Mouse (Mus musculus): Measurements from ENCODE around the gene Fam155a. TPM values are rescaled to one million over a fixed set of nuclear protein-coding genes. Genes with fewer than 3 reads are reported as not detected.
A peak's percentile ranks its signal among the peaks of the same experiment; 100 is the strongest.

The Fam155a gene
- total and polyA plus RNA-seq, 2 experiments from 2014 or later: 0.04 to 1.4 TPM

DNA sequence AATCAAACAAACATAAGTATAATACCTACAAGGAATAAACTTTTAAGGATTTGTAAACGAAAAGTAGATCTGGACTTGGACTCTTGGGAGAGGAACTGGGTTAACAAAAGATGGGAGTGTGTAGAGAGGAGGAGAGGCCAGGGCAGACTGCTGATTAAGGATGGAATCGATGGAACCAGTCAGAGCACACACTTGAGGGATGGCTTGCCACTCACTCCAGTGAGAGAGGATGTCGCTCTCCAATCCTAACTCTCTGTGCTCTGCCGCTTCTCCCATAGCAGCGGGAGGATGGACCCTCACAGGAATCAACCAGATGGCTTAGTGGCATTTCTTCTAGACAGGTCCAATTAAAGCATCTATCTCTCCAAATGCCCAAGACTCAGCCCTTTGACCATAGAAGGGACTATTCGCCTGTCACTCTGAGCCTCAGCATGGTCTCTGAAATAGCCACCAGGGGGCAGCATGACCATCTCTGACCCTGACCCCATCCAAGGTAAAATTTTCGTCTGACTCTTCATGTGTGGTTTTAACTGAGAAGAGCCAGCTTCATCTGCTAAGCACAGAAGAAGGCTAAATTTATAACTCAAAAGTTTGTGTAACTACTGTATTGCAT lies 422.3 kb downstream of the Fam155a start:
- ATAC-seq (ENCODE audit: insufficient read depth, low read depth): no peak
- peak; percentile 21 for DNase-seq (ENCODE audit: low spot score)

GRCm38 (mm10) chr8:9347163-9347562 lies 423.8 kb downstream of the Fam155a start:
- Histone ChIP-seq H3K27ac (ENCODE audit: low read depth) (no peak overlapping the region), H3K27me3 (ENCODE audit: control insufficient read depth, insufficient read depth, low read length) (no peaks in the 10 kb centered on the region), H3K36me3 (replicated peaks; ENCODE audit: control insufficient read depth, insufficient read depth, low read length) (no peaks in the 10 kb centered on the region), H3K4me2 (ENCODE audit: low read depth, low read length) (no peak overlapping the region), H3K4me1 (ENCODE audit: control insufficient read depth, insufficient read depth) (no peaks in the 10 kb centered on the region), H3K9ac (replicated peaks; ENCODE audit: low read depth, low read length) (no peak overlapping the region), H3K9me3 (replicated peaks; ENCODE audit: control insufficient read depth, low read length) (no peaks in the 10 kb centered on the region), H3K4me3 (ENCODE audit: low read depth, low read length) (no peak overlapping the region)
- TF ChIP-seq CTCF (IDR thresholded peaks at IDR 0.05; ENCODE audit: low read depth): no peak
- TF ChIP-seq EP300 (IDR thresholded peaks at IDR 0.05; ENCODE audit: low read depth): no peak
- WGBS: 64% methylated on average over 4 of the region's 4 CpGs
- no peak for ATAC-seq (ENCODE audit: insufficient read depth, low read depth)
- DNase-seq (ENCODE audit: low spot score): no peak

More for the DNA sequence above, 422.3 kb downstream of the Fam155a start:
- H3K27ac ChIP-seq (ENCODE audit: low read depth): no peak overlapping the region
- TF ChIP-seq EP300 (IDR thresholded peaks at IDR 0.05; ENCODE audit: low read depth): no peak
- TF ChIP-seq CTCF (IDR thresholded peaks at IDR 0.05; ENCODE audit: low read depth): peak; percentile 64
- no peaks in the 10 kb centered on the region for H3K27me3 ChIP-seq (ENCODE audit: control insufficient read depth, insufficient read depth, low read length)
- H3K4me3 ChIP-seq (ENCODE audit: low read depth, low read length): no peak overlapping the region
- H3K9me3 ChIP-seq (replicated peaks; ENCODE audit: control insufficient read depth, low read length): no peaks in the 10 kb centered on the region
- 48% methylated on average over 7 of the region's 7 CpGs for WGBS
- no peaks in the 10 kb centered on the region for H3K4me1 ChIP-seq (ENCODE audit: control insufficient read depth, insufficient read depth)
- no peak overlapping the region for H3K4me2 ChIP-seq (ENCODE audit: low read depth, low read length)
- H3K9ac ChIP-seq (replicated peaks; ENCODE audit: low read depth, low read length): no peak overlapping the region
- no peaks in the 10 kb centered on the region for H3K36me3 ChIP-seq (replicated peaks; ENCODE audit: control insufficient read depth, insufficient read depth, low read length)

GRCm38 (mm10) chr8:9344136-9344535 lies 426.8 kb downstream of the Fam155a start:
- Histone ChIP-seq H3K27ac (ENCODE audit: low read depth) (no peak overlapping the region), H3K4me3 (ENCODE audit: low read depth, low read length) (no peak overlapping the region), H3K4me2 (ENCODE audit: low read depth, low read length) (no peak overlapping the region), H3K36me3 (replicated peaks; ENCODE audit: control insufficient read depth, insufficient read depth, low read length) (no peaks in the 10 kb centered on the region), H3K9ac (replicated peaks; ENCODE audit: low read depth, low read length) (no peak overlapping the region), H3K9me3 (replicated peaks; ENCODE audit: control insufficient read depth, low read length) (no peaks in the 10 kb centered on the region), H3K4me1 (ENCODE audit: control insufficient read depth, insufficient read depth) (no peaks in the 10 kb centered on the region), H3K27me3 (ENCODE audit: control insufficient read depth, insufficient read depth, low read length) (no peaks in the 10 kb centered on the region)
- no peak for DNase-seq (ENCODE audit: low spot score)
- ATAC-seq (ENCODE audit: insufficient read depth, low read depth): no peak
- TF ChIP-seq EP300 (IDR thresholded peaks at IDR 0.05; ENCODE audit: low read depth) (no peak), CTCF (IDR thresholded peaks at IDR 0.05; ENCODE audit: low read depth) (no peak)
- WGBS: 70% methylated on average over 4 of the region's 4 CpGs

DNA sequence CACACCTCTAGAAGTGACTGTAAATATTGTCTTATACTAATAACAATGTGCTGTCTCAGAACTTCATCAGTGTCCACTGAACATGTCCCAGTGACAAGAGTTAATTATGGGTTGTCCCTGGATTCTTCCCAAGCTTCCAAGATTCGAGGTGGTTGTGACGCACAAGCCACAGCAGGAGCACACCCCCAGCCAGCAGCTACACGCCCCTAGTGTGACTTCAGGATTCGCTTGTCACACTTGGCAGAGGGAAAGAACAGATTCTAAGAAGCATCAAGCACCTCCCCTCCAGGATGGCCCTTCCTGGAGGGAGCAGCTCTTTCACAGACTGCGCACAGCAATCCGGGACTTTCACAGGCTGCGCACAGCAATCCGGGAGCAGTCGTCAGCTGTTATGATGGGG lies 428.0 kb downstream of the Fam155a start:
- TF ChIP-seq EP300 (IDR thresholded peaks at IDR 0.05; ENCODE audit: low read depth): no peak
- no peak for TF ChIP-seq CTCF (IDR thresholded peaks at IDR 0.05; ENCODE audit: low read depth)
- Histone ChIP-seq H3K9me3 (replicated peaks; ENCODE audit: control insufficient read depth, low read length) (no peaks in the 10 kb centered on the region), H3K36me3 (replicated peaks; ENCODE audit: control insufficient read depth, insufficient read depth, low read length) (no peaks in the 10 kb centered on the region), H3K9ac (replicated peaks; ENCODE audit: low read depth, low read length) (no peak overlapping the region), H3K27ac (ENCODE audit: low read depth) (no peak overlapping the region), H3K4me2 (ENCODE audit: low read depth, low read length) (no peak overlapping the region), H3K4me1 (ENCODE audit: control insufficient read depth, insufficient read depth) (no peaks in the 10 kb centered on the region), H3K27me3 (ENCODE audit: control insufficient read depth, insufficient read depth, low read length) (no peaks in the 10 kb centered on the region), H3K4me3 (ENCODE audit: low read depth, low read length) (no peak overlapping the region)
- ATAC-seq (ENCODE audit: insufficient read depth, low read depth) (no peak), DNase-seq (ENCODE audit: low spot score) (no peak)
- 63% methylated on average over 9 of the region's 9 CpGs for WGBS

DNA sequence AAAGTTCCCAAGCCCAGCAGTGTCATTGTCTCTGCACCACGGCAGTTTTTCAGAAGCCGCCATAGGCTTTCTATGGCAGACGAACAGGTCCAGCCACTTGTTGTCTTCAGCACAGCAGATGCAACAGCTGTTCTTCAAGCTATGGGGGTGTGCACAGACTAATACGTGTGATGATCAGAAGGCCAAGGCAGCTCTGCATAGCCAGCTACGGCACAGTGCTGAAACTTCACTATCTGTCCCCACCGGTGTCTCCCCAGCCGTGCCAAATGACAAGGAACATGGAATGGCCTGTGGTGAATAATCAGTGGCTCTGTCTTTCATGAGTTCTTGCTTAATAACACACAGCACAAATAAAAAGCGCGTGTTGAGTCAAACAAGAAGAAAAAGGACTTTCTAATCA lies 428.4 kb downstream of the Fam155a start:
- Histone ChIP-seq H3K9me3 (replicated peaks; ENCODE audit: control insufficient read depth, low read length) (no peaks in the 10 kb centered on the region), H3K4me3 (ENCODE audit: low read depth, low read length) (no peak overlapping the region), H3K4me2 (ENCODE audit: low read depth, low read length) (no peak overlapping the region), H3K9ac (replicated peaks; ENCODE audit: low read depth, low read length) (no peak overlapping the region), H3K36me3 (replicated peaks; ENCODE audit: control insufficient read depth, insufficient read depth, low read length) (no peaks in the 10 kb centered on the region), H3K27me3 (ENCODE audit: control insufficient read depth, insufficient read depth, low read length) (no peaks in the 10 kb centered on the region), H3K4me1 (ENCODE audit: control insufficient read depth, insufficient read depth) (no peaks in the 10 kb centered on the region), H3K27ac (ENCODE audit: low read depth) (no peak overlapping the region)
- ATAC-seq (ENCODE audit: insufficient read depth, low read depth) (no peak), DNase-seq (ENCODE audit: low spot score) (no peak)
- TF ChIP-seq EP300 (IDR thresholded peaks at IDR 0.05; ENCODE audit: low read depth) (no peak), CTCF (IDR thresholded peaks at IDR 0.05; ENCODE audit: low read depth) (no peak)
- 75% methylated on average over 9 of the region's 9 CpGs for WGBS

DNA sequence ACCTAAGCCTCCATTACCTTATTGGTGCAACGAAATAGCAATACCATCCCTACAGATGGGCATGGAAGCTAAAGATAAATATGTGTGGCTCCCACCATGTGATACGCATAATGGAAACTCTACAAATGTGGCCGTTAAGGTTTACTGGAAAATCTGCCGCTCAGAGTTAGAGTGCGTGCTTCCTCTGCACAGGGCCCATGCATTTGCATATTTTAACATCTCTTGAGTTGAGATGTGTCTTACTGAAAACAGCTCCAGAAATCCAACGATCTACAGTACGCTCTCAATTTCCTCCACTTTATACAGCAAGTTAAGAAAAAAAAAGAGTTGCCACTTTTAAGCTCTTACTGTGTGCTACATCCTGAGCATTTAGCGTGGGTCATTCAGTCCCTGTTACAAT lies 433.1 kb downstream of the Fam155a start:
- Histone ChIP-seq H3K27ac (ENCODE audit: low read depth) (no peak overlapping the region), H3K9me3 (replicated peaks; ENCODE audit: control insufficient read depth, low read length) (no peaks in the 10 kb centered on the region), H3K36me3 (replicated peaks; ENCODE audit: control insufficient read depth, insufficient read depth, low read length) (no peaks in the 10 kb centered on the region), H3K4me1 (ENCODE audit: control insufficient read depth, insufficient read depth) (peaks cover 2% of the 10 kb centered on the region; the same call in 1 of the 2 replicates), H3K4me2 (ENCODE audit: low read depth, low read length) (no peak overlapping the region), H3K4me3 (ENCODE audit: low read depth, low read length) (no peak overlapping the region), H3K27me3 (ENCODE audit: control insufficient read depth, insufficient read depth, low read length) (no peaks in the 10 kb centered on the region), H3K9ac (replicated peaks; ENCODE audit: low read depth, low read length) (no peak overlapping the region)
- DNase-seq (ENCODE audit: low spot score) (no peak), ATAC-seq (ENCODE audit: insufficient read depth, low read depth) (no peak)
- WGBS: 87% methylated on average over 8 of the region's 8 CpGs
- no peak for TF ChIP-seq CTCF (IDR thresholded peaks at IDR 0.05; ENCODE audit: low read depth)
- no peak for TF ChIP-seq EP300 (IDR thresholded peaks at IDR 0.05; ENCODE audit: low read depth)

Measured in heart, postnatal 0 days (tissue).